Mouse (Mus musculus) intestine, embryonic 14.5 days (tissue): ENCODE results near the gene Mcm6. TPM values are rescaled to one million over a fixed set of nuclear protein-coding genes. Genes with fewer than 3 reads are reported as not detected.

Experiments
- ATAC-seq: fragments of 200-750 bp; cut with Nextera tagmentation; replicated peaks from 2 replicates; pipeline ENCODE4 v1.8.0; 2017; ENCODE audit warnings: low read depth, moderate number of reproducible peaks, moderate TSS enrichment, moderate library complexity; ENCODE audit not compliant: low FRiP score, low TSS enrichment
- DNase-seq: peaks from one replicate; pipeline ENCODE4 v3.0.0-alpha.2; 2018; ENCODE audit warnings: low spot score
- H3K27ac ChIP-seq: fragments of 300-500 bp; sonication (generic); 2 replicates; pipeline ENCODE4 v1.5.1; 2014; ENCODE audit warnings: low read depth, mild to moderate bottlenecking, control low read depth
- H3K27me3 ChIP-seq: fragments of 300-500 bp; sonication (generic); replicated peaks from 2 replicates; pipeline ENCODE4 v1.6.1; 2014; ENCODE audit warnings: low read length, control low read depth; ENCODE audit not compliant: control insufficient read depth, insufficient read depth
- H3K36me3 ChIP-seq: fragments of 300-500 bp; sonication (generic); 2 replicates; pipeline ENCODE4 v1.6.1; 2014; ENCODE audit warnings: low read length, control low read depth; ENCODE audit not compliant: control insufficient read depth, insufficient read depth
- H3K4me1 ChIP-seq: fragments of 300-500 bp; sonication (generic); replicated peaks from 2 replicates; pipeline ENCODE4 v1.6.1; 2014; ENCODE audit warnings: low read length, control low read depth, mixed read lengths; ENCODE audit not compliant: control insufficient read depth, insufficient read depth
- H3K4me2 ChIP-seq: fragments of 300-500 bp; sonication (generic); 2 replicates; pipeline ENCODE4 v1.6.1; 2014; ENCODE audit warnings: low read length
- H3K4me3 ChIP-seq: fragments of 300-500 bp; sonication (generic); 2 replicates; pipeline ENCODE4 v1.5.1; 2014; ENCODE audit warnings: low read depth, low read length, control low read depth, mixed read lengths
- H3K9ac ChIP-seq: fragments of 300-500 bp; sonication (generic); 2 replicates; pipeline ENCODE4 v1.6.1; 2014; ENCODE audit warnings: mild to moderate bottlenecking, low read length
- H3K9me3 ChIP-seq: fragments of 300-500 bp; sonication (generic); 2 replicates; pipeline ENCODE4 v1.6.1; 2016; ENCODE audit warnings: low read length, control low read depth; ENCODE audit not compliant: control insufficient read depth
- whole genome bisulfite sequencing: fragments of 180-500 bp; shearing (Covaris S2); extraction: QIAGEN DNeasy Blood & Tissue Kit; methylation state at CpG from one replicate; pipeline ENCODE4 v1.1.7; 2014; 5-methylcytosine and 5-hydroxymethylcytosine counted together
- polyA plus RNA-seq: library from polyadenylated mRNA; unstranded; fragments of >200 nt; fragmentation: Nextera tagmentation; extraction: Ambion mirVana; gene quantifications from 2 replicates; pipeline ENCODE4 v1.2.1, GENCODE M21; 2014

Mcm6 gene
- polyA plus RNA-seq, 1 experiment from 2014 or later: 284 TPM

GRCm38 (mm10) chr1:128392382-128392781, 32.9 kb upstream of the Mcm6 start:
- no peak for ATAC-seq

GRCm38 (mm10) chr1:128386487-128386886, 27.0 kb upstream of the Mcm6 start:
- H3K4me3 ChIP-seq: no peak overlapping the region
- no peak overlapping the region for H3K27ac ChIP-seq
- H3K4me2 ChIP-seq: no peak overlapping the region
- WGBS: 88% methylated on average over 7 of the region's 7 CpGs
- no peaks in the 10 kb centered on the region for H3K9me3 ChIP-seq
- DNase-seq (no peak), ATAC-seq (no peak)
- H3K36me3 ChIP-seq: peaks cover 62% of the 10 kb centered on the region
- H3K27me3 ChIP-seq: no peaks in the 10 kb centered on the region
- no peak overlapping the region for H3K9ac ChIP-seq
- H3K4me1 ChIP-seq: no peaks in the 10 kb centered on the region

More at GRCm38 (mm10) chr1:128392382-128392781, 32.9 kb upstream of the Mcm6 start:
- H3K4me2 ChIP-seq: no peak overlapping the region
- no peak overlapping the region for H3K9ac ChIP-seq
- H3K4me3 ChIP-seq: no peak overlapping the region
- no peak for DNase-seq
- 84% methylated on average over 2 of the region's 2 CpGs for WGBS
- no peak overlapping the region for H3K27ac ChIP-seq
- H3K27me3 ChIP-seq: no peaks in the 10 kb centered on the region
- H3K36me3 ChIP-seq: peaks cover 43% of the 10 kb centered on the region
- no peaks in the 10 kb centered on the region for H3K9me3 ChIP-seq
- no peaks in the 10 kb centered on the region for H3K4me1 ChIP-seq

- DNase-seq: no peak
- no peak for ATAC-seq
- Histone ChIP-seq H3K4me1 (no peaks in the 10 kb centered on the region), H3K4me2 (no peak overlapping the region), H3K36me3 (peaks cover 70% of the 10 kb centered on the region), H3K4me3 (no peak overlapping the region), H3K27me3 (no peaks in the 10 kb centered on the region), H3K9me3 (no peaks in the 10 kb centered on the region), H3K9ac (no peak overlapping the region), H3K27ac (no peak overlapping the region)
- WGBS: 96% methylated on average over 4 of the region's 4 CpGs
Observed at GRCm38 (mm10) chr1:128376841-128377240, 17.4 kb upstream of the Mcm6 start.

- H3K36me3 ChIP-seq: peaks cover 78% of the 10 kb centered on the region
- H3K4me2 ChIP-seq: no peak overlapping the region
- WGBS: 80% methylated on average over 7 of the region's 7 CpGs
- H3K4me1 ChIP-seq: no peaks in the 10 kb centered on the region
- ATAC-seq (no peak), DNase-seq (no peak)
- no peaks in the 10 kb centered on the region for H3K27me3 ChIP-seq
- no peak overlapping the region for H3K4me3 ChIP-seq
- no peak overlapping the region for H3K27ac ChIP-seq
- H3K9ac ChIP-seq: no peak overlapping the region
- H3K9me3 ChIP-seq: no peaks in the 10 kb centered on the region
Observed at GRCm38 (mm10) chr1:128372143-128372860, 12.8 kb upstream of the Mcm6 start.

- Histone ChIP-seq H3K27me3 (no peaks in the 10 kb centered on the region), H3K27ac (no peak overlapping the region), H3K36me3 (peaks cover 76% of the 10 kb centered on the region), H3K9ac (no peak overlapping the region), H3K9me3 (no peaks in the 10 kb centered on the region), H3K4me3 (no peak overlapping the region), H3K4me2 (no peak overlapping the region), H3K4me1 (no peaks in the 10 kb centered on the region)
- 0 out of 2 replicates have a peak, but pooled peaks have one; percentile 47 for ATAC-seq
- DNase-seq: peak; percentile 67
- WGBS: 84% methylated on average over 5 of the region's 5 CpGs
Observed at GRCm38 (mm10) chr1:128368732-128369441, 9.4 kb upstream of the Mcm6 start.

- no peak overlapping the region for H3K4me2 ChIP-seq
- ATAC-seq (no peak), DNase-seq (no peak)
- peaks cover 18% of the 10 kb centered on the region for H3K4me1 ChIP-seq
- no peak overlapping the region for H3K9ac ChIP-seq
- H3K27me3 ChIP-seq: no peaks in the 10 kb centered on the region
- no peaks in the 10 kb centered on the region for H3K9me3 ChIP-seq
- H3K4me3 ChIP-seq: no peak overlapping the region
- 71% methylated on average over 2 of the region's 2 CpGs for WGBS
- peaks cover 46% of the 10 kb centered on the region for H3K36me3 ChIP-seq
- H3K27ac ChIP-seq: no peak overlapping the region
Observed at GRCm38 (mm10) chr1:128360601-128361000, 1.1 kb upstream of the Mcm6 start.

- H3K4me2 ChIP-seq: peak overlapping the region; percentile 61
Observed at GRCm38 (mm10) chr1:128358916-128359553, 429 bp downstream of the Mcm6 start.

GRCm38 (mm10) chr1:128358276-128358675, 1.2 kb downstream of the Mcm6 start:
- no peak overlapping the region for H3K27ac ChIP-seq
- no peak for ATAC-seq

More at GRCm38 (mm10) chr1:128358916-128359553, 429 bp downstream of the Mcm6 start:
- ATAC-seq (peak; percentile 84), DNase-seq (no peak)
- Histone ChIP-seq H3K4me3 (peak overlapping the region; percentile 86), H3K36me3 (peaks cover 51% of the 10 kb centered on the region), H3K4me1 (peaks cover 18% of the 10 kb centered on the region), H3K27me3 (no peaks in the 10 kb centered on the region), H3K27ac (peak overlapping the region; percentile 95), H3K9me3 (no peaks in the 10 kb centered on the region), H3K9ac (peak overlapping the region; percentile 86)
- WGBS: under 1% methylated on average over 35 of the region's 35 CpGs

More at GRCm38 (mm10) chr1:128358276-128358675, 1.2 kb downstream of the Mcm6 start:
- DNase-seq: no peak
- Histone ChIP-seq H3K4me1 (peaks cover 18% of the 10 kb centered on the region), H3K4me2 (peak overlapping the region; percentile 61), H3K4me3 (peak overlapping the region; percentile 86), H3K9ac (peak overlapping the region; percentile 86), H3K9me3 (no peaks in the 10 kb centered on the region), H3K27me3 (no peaks in the 10 kb centered on the region), H3K36me3 (peaks cover 53% of the 10 kb centered on the region)
- 64% methylated on average over 6 of the region's 6 CpGs for WGBS
